Mouse (Mus musculus) small intestine, adult 2 months (tissue): ENCODE measurements around the gene Gapvd1. TPM values are rescaled to one million over a fixed set of nuclear protein-coding genes. Genes with fewer than 3 reads are reported as not detected.
"Not testable (repeated sequence)": the region's sequence is repeated elsewhere in the genome, so short reads cannot be mapped to it uniquely, and the experiment has no call there.

ENCODE experiments used
- H3K27ac ChIP-seq: fragments of 200-500 bp; 2 replicates; pipeline ENCODE4 v1.5.1; 2012; ENCODE audit warnings: low read depth, low read length, control low read depth, inconsistent platforms; ENCODE audit not compliant: insufficient read depth
- H3K27me3 ChIP-seq: fragments of 200-500 bp; 2 replicates; pipeline ENCODE4 v1.6.1; 2012; ENCODE audit warnings: mild to moderate bottlenecking, moderate library complexity, low read length, inconsistent platforms; ENCODE audit not compliant: control insufficient read depth, insufficient read depth
- H3K36me3 ChIP-seq: fragments of 200-500 bp; 2 replicates; pipeline ENCODE4 v1.6.1; 2012; ENCODE audit warnings: mild to moderate bottlenecking, low read length, control low read depth, inconsistent platforms; ENCODE audit not compliant: control insufficient read depth, insufficient read depth
- H3K4me1 ChIP-seq: fragments of 200-500 bp; 2 replicates; pipeline ENCODE4 v1.6.1; 2012; ENCODE audit warnings: low read length, inconsistent platforms, mixed read lengths; ENCODE audit not compliant: control insufficient read depth, insufficient read depth, insufficient read length
- H3K4me3 ChIP-seq: fragments of 200-500 bp; 2 replicates; pipeline ENCODE4 v1.5.1; 2012; ENCODE audit warnings: low read depth, mild to moderate bottlenecking, control low read depth, inconsistent platforms, low read length, moderate library complexity
- CTCF ChIP-seq: fragments of 200-500 bp; IDR thresholded peaks from 2 replicates; pipeline ENCODE4 v1.5.1; 2012; ENCODE audit warnings: low read depth, mild to moderate bottlenecking, control low read depth, inconsistent platforms, low read length, moderate library complexity, mixed read lengths; ENCODE audit not compliant: insufficient replicate concordance, insufficient read length; ENCODE audit errors: extremely low read depth
- POLR2A ChIP-seq: fragments of 200-500 bp; IDR thresholded peaks from 2 replicates; pipeline ENCODE4 v1.6.1; 2012; ENCODE audit warnings: low read depth, mild to moderate bottlenecking, control low read depth, inconsistent platforms, low read length, moderate library complexity
- WGBS: fragments of 180-500 bp; shearing (Covaris S2); methylation state at CpG from one replicate; pipeline ENCODE4 v1.1.7; 2018; 5-methylcytosine and 5-hydroxymethylcytosine counted together
- polyA plus RNA-seq: library from polyadenylated mRNA; depleted of rRNA; stranded (reverse); fragments of >200 nt; gene quantifications from 2 replicates; pipeline ENCODE4 v1.2.3, GENCODE M21; 2012; rRNA removed

The Gapvd1 gene
- 4.8 and 7.3 TPM in 2 replicates for polyA plus RNA-seq

GRCm38 (mm10) chr2:34754551-34755358, at the start of gene Gapvd1:
Gene Gapvd1 (minus strand): TSS chr2:34755232.
- TF ChIP-seq CTCF (no peak), POLR2A (no peak)
- Histone ChIP-seq H3K4me1 (no peaks in the 10 kb centered on the region; the same call in 1 of the 2 replicates), H3K27ac (peak within 1 kb of the TSS; percentile 90), H3K4me3 (peak within 1 kb of the TSS; percentile 100), H3K27me3 (no peaks in the 10 kb centered on the region; the same call in 1 of the 2 replicates), H3K36me3 (no peaks in the 10 kb centered on the region)
- WGBS = under 1% methylated on average over 14 of the region's 14 CpGs

- H3K4me3 ChIP-seq = no peak overlapping the region
- H3K4me1 ChIP-seq = peaks cover 2% of the 10 kb centered on the region
- H3K36me3 ChIP-seq = peaks cover 24% of the 10 kb centered on the region
- no peaks in the 10 kb centered on the region for H3K27me3 ChIP-seq
- 38% methylated on average over 1 of the region's 1 CpGs for WGBS
- no peak overlapping the region for H3K27ac ChIP-seq
- TF ChIP-seq POLR2A (no peak), CTCF (no peak)
These were observed 49.8 kb upstream of the Gapvd1 start for GRCm38 (mm10) chr2:34804815-34805214.

- no peak overlapping the region for H3K4me3 ChIP-seq
- WGBS = 96% methylated on average over 2 of the region's 2 CpGs
- no peak for TF ChIP-seq CTCF
- TF ChIP-seq POLR2A = no peak
- H3K27ac ChIP-seq = no peak overlapping the region
- peaks cover 2% of the 10 kb centered on the region for H3K4me1 ChIP-seq
- no peaks in the 10 kb centered on the region for H3K27me3 ChIP-seq
- H3K36me3 ChIP-seq = peaks cover 24% of the 10 kb centered on the region
These were observed 49.1 kb upstream of the Gapvd1 start for GRCm38 (mm10) chr2:34804172-34804571.

- peaks cover 21% of the 10 kb centered on the region for H3K36me3 ChIP-seq
- H3K4me1 ChIP-seq = peaks cover 2% of the 10 kb centered on the region
- TF ChIP-seq POLR2A (no peak), CTCF (no peak)
- 50% methylated on average over 3 of the region's 3 CpGs for WGBS
- H3K27ac ChIP-seq = no peak overlapping the region
- no peak overlapping the region for H3K4me3 ChIP-seq
- H3K27me3 ChIP-seq = no peaks in the 10 kb centered on the region
These were observed 48.7 kb upstream of the Gapvd1 start for GRCm38 (mm10) chr2:34803746-34804145.

GRCm38 (mm10) chr2:34802565-34803245, 47.7 kb upstream of the Gapvd1 start:
- peaks cover 15% of the 10 kb centered on the region for H3K36me3 ChIP-seq
- H3K4me1 ChIP-seq, H3K27me3 ChIP-seq: not testable (repeated sequence)
- peak overlapping the region; percentile 75 for H3K27ac ChIP-seq
- WGBS = under 1% methylated on average over 32 of the region's 32 CpGs
- peak overlapping the region; percentile 81 for H3K4me3 ChIP-seq

- peak overlapping the region; percentile 81 for H3K4me3 ChIP-seq
These were observed 46.8 kb upstream of the Gapvd1 start for GRCm38 (mm10) chr2:34801516-34802482.

GRCm38 (mm10) chr2:34800371-34800770, 45.3 kb upstream of the Gapvd1 start:
- peak overlapping the region; percentile 74; the same call in 1 of the 2 replicates for H3K27ac ChIP-seq
- 62% methylated on average over 7 of the region's 7 CpGs for WGBS
- no peaks in the 10 kb centered on the region for H3K27me3 ChIP-seq
- H3K4me1 ChIP-seq = peaks cover 2% of the 10 kb centered on the region
- H3K4me3 ChIP-seq = no peak overlapping the region
- TF ChIP-seq CTCF = no peak
- TF ChIP-seq POLR2A = no peak
- H3K36me3 ChIP-seq = peaks cover 5% of the 10 kb centered on the region

More at GRCm38 (mm10) chr2:34801516-34802482, 46.8 kb upstream of the Gapvd1 start:
- peak overlapping the region; percentile 75 for H3K27ac ChIP-seq
- peaks cover 10% of the 10 kb centered on the region for H3K36me3 ChIP-seq
- no peak for TF ChIP-seq CTCF
- peak; percentile 72 for TF ChIP-seq POLR2A
- WGBS = 6% methylated on average over 39 of the region's 39 CpGs
- peaks cover 2% of the 10 kb centered on the region for H3K4me1 ChIP-seq
- no peaks in the 10 kb centered on the region for H3K27me3 ChIP-seq
